Mouse (Mus musculus) heart, adult 2 months (tissue): ENCODE measurements around the gene Sfrp4.

ENCODE experiments used
- CTCF ChIP-seq: fragments of 200-600 bp; IDR thresholded peaks from 2 replicates; pipeline ENCODE4 v1.8.1; 2022; ENCODE audit warnings: antibody characterized with exemption, mild to moderate bottlenecking, moderate library complexity
- EP300 ChIP-seq: fragments of 200-500 bp; IDR thresholded peaks from 2 replicates; pipeline ENCODE4 v1.6.1; 2011; ENCODE audit warnings: low read depth, low read length, control low read depth; ENCODE audit not compliant: insufficient read depth
- POLR2A ChIP-seq: fragments of 200-500 bp; IDR thresholded peaks from 2 replicates; pipeline ENCODE4 v1.6.1; 2011; ENCODE audit warnings: mild to moderate bottlenecking, low read depth, low read length, control low read depth; ENCODE audit not compliant: insufficient read depth

DNA sequence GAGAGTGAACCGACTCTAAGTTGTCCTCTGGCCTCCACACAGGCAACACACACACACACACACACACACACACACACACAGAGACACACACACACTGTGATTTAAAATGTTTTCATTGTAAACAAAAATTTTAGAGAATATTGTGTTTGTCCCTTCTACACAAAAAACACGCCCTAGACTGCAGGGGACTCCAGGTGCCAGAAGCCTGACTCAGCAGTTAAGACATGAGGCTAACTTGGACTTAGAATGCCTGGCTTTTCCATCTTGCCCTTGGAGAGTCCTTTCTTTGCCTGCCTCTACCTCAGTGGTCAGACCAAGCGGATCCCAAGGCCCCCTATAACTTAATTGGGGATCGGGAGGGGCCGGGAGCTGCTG lies 4.1 kb upstream of the Sfrp4 start:
- TF ChIP-seq EP300 (no peak), CTCF (no peak), POLR2A (no peak)
